Mouse (Mus musculus) cerebellum, postnatal 14 days (tissue): ENCODE data around the gene Ttc39a.

Source experiments
- DNase-seq, 2 experiments: peaks; one replicate each; pipeline ENCODE4 v3.0.0; 2021; ENCODE audit warnings: mixed read lengths in 2 of 2

Gene Ttc39a

DNA sequence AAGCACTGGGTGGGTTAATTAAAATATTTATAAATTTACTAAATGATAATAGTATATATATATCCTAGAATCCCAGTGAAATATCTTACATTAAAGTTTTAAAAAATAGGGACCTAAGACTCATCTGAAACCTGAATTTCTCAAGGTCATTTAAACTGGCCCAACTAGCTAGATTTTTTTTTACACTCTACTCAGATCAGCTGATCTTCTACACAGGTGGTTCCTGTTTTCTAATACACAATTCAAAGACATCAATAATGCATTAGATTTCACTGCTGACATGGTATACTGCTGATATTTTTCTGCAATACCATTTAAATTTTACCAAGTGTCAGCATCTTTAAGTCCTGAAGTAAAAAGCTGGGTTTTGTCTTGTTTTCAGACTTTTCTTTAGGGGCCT, 57.5 kb downstream of the Ttc39a start:
- DNase-seq = no peak

DNA sequence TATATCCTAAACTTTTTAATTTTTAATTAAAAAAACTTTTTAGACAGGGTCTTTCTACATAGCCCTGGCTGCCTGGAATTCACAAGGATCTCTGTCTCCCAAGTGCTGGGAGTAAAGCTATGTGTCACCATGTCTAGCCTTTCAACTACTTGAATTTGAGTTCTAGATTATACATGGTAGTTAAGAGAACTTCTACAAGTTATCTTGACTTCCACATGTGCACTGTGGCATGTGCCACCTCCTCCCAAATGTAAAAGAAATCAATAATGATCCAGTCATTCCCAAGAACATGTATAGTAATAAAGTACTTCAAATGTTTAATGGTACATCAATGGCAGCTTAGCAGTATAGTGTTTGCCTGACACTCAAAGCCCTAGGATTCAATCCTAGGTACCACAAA, 61.3 kb downstream of the Ttc39a start:
- DNase-seq = no peak

GRCm38 (mm10) chr4:109471606-109472005, 65.2 kb downstream of the Ttc39a start:
- no peak for DNase-seq

- no peak for DNase-seq
Measured at GRCm38 (mm10) chr4:109472566-109472965, 66.1 kb downstream of the Ttc39a start.

DNA sequence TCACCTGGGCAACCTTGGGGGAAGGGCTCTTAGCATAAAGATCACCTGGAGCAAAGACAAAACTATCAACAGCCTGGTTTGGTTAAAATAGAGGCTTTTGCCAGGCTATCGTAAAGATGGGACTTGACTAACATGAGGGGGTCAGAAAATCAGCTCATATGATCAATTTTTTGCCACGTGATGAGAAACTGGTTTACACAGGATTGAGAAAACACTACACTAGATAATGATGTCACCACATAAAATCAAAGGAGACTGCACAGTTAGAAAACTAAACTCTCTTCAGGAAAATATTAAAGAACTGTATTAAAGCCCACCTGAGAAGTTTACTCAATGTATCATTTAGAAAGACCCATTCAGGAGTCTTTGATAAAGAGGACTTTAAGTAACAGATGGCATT, 68.7 kb downstream of the Ttc39a start:
- DNase-seq = no peak

- peak; percentile 69 to 72 for DNase-seq
Measured at GRCm38 (mm10) chr4:109475577-109476553, 69.4 kb downstream of the Ttc39a start.

- peak; percentile 94 to 97 for DNase-seq
Measured at GRCm38 (mm10) chr4:109476554-109477014, 70.2 kb downstream of the Ttc39a start.

- peak in 1 of 2 experiments; percentile 7 for DNase-seq
Measured at GRCm38 (mm10) chr4:109477454-109477853, 71.0 kb downstream of the Ttc39a start.

DNA sequence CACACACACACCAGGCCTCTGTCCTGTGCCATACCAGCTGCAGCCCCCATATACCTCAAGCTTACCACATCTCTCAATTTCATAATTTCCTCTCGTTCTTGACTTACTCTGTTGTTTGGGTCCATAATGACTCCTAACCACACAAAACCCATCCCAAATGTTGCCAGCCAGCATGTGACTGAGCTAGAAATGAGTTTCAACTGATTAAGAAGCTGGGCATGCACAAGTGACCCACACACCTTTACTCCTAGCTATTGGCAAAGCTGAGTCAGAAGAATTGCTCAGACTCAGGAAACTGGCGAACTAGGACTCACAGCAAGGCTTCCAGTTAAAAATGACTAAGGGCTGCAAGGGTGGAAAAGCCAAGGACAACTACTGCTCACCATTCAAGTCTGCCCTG, 75.0 kb downstream of the Ttc39a start:
- DNase-seq = no peak

DNA sequence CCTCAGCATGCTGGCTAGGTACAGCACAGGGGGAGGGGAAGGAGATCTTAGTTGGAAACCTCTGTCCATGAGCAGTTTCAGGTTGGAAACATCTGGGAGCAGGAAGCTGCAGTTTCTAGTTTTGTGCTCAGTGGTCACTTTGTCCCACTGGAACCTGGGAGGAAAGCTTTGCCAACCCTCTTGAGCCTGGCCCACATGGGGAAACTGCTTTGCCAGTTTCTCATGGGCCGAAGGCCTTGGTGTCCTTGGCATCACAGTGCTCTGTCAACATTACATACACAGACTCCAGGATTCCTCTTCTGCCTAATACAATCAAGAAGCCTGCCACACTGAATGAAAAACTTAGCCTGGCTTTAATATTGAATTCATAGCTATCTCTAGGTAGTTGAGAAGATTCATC, 76.3 kb downstream of the Ttc39a start:
- no peak for DNase-seq

- no peak for DNase-seq
Measured at GRCm38 (mm10) chr4:109484621-109485020, 78.2 kb downstream of the Ttc39a start, which contains the start of gene Rnf11. Gene Rnf11 (minus strand): TSS chr4:109484728.

DNA sequence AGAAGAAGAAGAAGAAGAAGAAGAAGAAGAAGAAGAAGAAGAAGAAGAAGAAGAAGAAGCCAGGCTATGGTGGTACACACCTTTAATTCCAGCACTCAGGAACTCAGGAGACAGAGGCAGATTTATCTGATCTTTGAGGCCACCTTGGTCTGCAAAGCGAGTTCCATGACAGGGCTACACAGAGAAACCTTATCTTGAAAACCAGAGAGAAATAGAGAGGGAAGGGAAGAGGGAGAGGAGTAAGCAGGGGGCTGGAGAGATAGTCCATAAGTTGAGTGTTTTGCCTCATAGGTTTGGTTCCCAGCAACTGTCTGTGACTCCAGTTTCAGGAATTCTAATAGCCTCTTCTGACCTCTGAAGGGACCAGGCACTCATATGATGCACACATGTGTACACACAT, 82.4 kb downstream of the Ttc39a start:
- DNase-seq = no peak

- DNase-seq = no peak
Measured at GRCm38 (mm10) chr4:109493581-109493980, 87.2 kb downstream of the Ttc39a start.
